Mouse (Mus musculus) kidney, embryonic 14.5 days (tissue): ENCODE results near the gene Spata33. TPM values are rescaled to one million over a fixed set of nuclear protein-coding genes. Genes with fewer than 3 reads are reported as not detected.
"Not testable (repeated sequence)": the region's sequence is repeated elsewhere in the genome, so short reads cannot be mapped to it uniquely, and the experiment has no call there.

Experiments used
- ATAC-seq: fragments of 200-750 bp; cut with Nextera tagmentation; 2 replicates; pipeline ENCODE4 v1.8.0; 2017; ENCODE audit warnings: moderate number of reproducible peaks, mild to moderate bottlenecking, moderate TSS enrichment, moderate library complexity; ENCODE audit not compliant: low FRiP score, low TSS enrichment
- H3K27ac ChIP-seq: fragments of 300-500 bp; sonication (generic); 2 replicates; pipeline ENCODE4 v1.5.1; 2014; ENCODE audit warnings: low read depth, mild to moderate bottlenecking, low read length, moderate library complexity, mixed read lengths
- H3K27me3 ChIP-seq: fragments of 300-500 bp; sonication (generic); 2 replicates; pipeline ENCODE4 v1.6.1; 2014; ENCODE audit warnings: mild to moderate bottlenecking, low read length; ENCODE audit not compliant: control insufficient read depth, insufficient read depth
- H3K36me3 ChIP-seq: fragments of 300-500 bp; sonication (generic); 2 replicates; pipeline ENCODE4 v1.6.1; 2014; ENCODE audit warnings: low read length, mixed read lengths; ENCODE audit not compliant: control insufficient read depth, insufficient read depth
- H3K4me1 ChIP-seq: fragments of 300-500 bp; sonication (generic); 2 replicates; pipeline ENCODE4 v1.6.1; 2014; ENCODE audit warnings: low read length, mixed read lengths; ENCODE audit not compliant: control insufficient read depth, insufficient read depth
- H3K4me2 ChIP-seq: fragments of 300-500 bp; sonication (generic); replicated peaks from 2 replicates; pipeline ENCODE4 v1.6.1; 2014; ENCODE audit warnings: low read depth, mild to moderate bottlenecking, low read length
- H3K4me3 ChIP-seq: fragments of 300-500 bp; sonication (generic); 2 replicates; pipeline ENCODE4 v1.5.1; 2014; ENCODE audit warnings: mild to moderate bottlenecking, low read length
- H3K9ac ChIP-seq: fragments of 300-500 bp; sonication (generic); 2 replicates; pipeline ENCODE4 v1.6.1; 2014; ENCODE audit warnings: low read depth, mild to moderate bottlenecking, low read length, moderate library complexity
- H3K9me3 ChIP-seq: fragments of 300-500 bp; sonication (generic); 2 replicates; pipeline ENCODE4 v1.6.1; 2016; ENCODE audit warnings: low read length; ENCODE audit not compliant: control insufficient read depth
- WGBS: fragments of 180-500 bp; shearing (Covaris S2); extraction: QIAGEN DNeasy Blood & Tissue Kit; methylation state at CpG from one replicate; pipeline ENCODE4 v1.1.7; 2014; 5-methylcytosine and 5-hydroxymethylcytosine counted together
- polyA plus RNA-seq: library from polyadenylated mRNA; unstranded; fragments of >200 nt; fragmentation: Nextera tagmentation; extraction: Ambion mirVana; gene quantifications from 2 replicates; pipeline ENCODE4 v1.2.1, GENCODE M21; 2014

Gene Spata33
- polyA plus RNA-seq, 1 experiment from 2014 or later, result 5.8 TPM

DNA sequence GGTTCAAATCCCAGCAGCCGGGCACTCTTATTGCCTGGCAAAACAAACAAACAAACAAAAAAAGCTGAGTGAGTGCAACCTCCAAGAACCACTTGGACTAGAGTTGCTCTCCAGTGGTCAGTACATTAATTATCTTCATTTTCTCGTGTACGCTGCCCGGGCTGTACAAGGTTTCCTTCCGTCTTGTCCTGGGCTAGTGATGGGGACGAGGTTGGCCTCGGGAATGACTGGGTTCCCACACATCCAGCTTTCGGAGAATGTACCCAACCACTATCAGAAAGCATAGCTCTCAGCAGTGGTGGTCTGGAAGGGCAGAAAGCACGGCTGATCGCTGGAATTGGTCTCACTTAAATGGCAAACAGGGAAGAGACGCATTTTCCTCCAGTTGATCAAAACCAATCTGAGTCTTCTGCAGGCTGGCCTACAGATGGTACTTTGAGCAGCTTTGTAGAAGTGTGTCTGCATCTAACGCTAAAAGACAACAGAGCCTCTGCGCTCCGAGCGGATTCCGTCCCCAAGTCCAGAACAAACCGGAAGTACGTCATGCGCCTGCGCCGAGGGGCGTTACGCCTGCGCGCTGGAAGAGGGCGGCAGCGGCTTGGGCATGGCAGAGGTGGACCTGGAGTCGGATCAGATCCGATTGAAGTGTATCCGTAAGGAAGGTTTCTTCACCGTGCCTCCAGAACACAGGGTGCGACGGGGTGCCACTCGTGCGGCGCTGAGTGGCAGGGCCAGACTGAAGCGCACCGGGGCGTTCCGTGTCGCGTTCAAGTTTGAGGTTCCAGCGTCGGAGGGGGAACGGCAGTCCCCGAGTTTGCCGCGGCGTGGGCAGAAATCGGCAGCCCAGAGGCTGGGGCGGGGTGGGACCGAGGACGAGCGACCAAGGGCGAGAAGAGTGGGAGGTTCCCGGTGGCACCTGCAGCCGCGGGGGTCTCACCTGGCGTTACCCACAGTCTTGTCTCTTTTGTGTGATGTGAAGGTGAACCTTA lies 11.9 kb downstream of the Spata33 start, which contains the start of gene Cdk10:
Gene Cdk10, plus strand, starts transcription at position 565 of the 989 bp plus-strand sequence.
- Histone ChIP-seq H3K4me1 (peaks cover 7% of the 10 kb centered on the region; the same call in 1 of the 2 replicates), H3K9me3 (no peaks in the 10 kb centered on the region), H3K4me2 (peak within 1 kb of the TSS; percentile 85), H3K27ac (peak within 1 kb of the TSS; percentile 79), H3K4me3 (peak within 1 kb of the TSS; percentile 63), H3K27me3 (no peaks in the 10 kb centered on the region), H3K36me3 (peaks cover 15% of the 10 kb centered on the region), H3K9ac (peak within 1 kb of the TSS; percentile 71)
- ATAC-seq, result peak; percentile 85
- WGBS, result 2% methylated on average over 59 of the region's 59 CpGs

DNA sequence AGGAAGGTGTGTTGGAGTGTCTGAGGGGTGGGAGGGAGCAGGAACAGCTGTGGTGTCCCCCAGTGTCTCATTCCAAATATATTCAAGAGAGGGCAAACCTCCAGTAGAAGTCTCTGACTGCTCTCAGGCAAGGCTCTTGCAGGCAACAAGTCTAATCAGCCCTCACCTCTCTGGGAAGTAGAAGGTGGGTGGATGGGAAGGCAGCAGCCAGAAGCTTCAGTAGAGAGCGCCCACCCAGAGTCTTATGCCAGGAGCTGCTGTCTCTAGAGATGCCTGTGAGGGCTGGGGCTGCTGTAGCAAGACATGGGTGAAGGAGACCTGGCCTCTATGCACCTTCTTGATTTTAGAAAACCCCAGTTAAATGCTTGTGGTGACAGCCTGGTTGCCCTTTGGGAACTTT lies 15.8 kb downstream of the Spata33 start:
- Histone ChIP-seq H3K4me1 (peaks cover 7% of the 10 kb centered on the region; the same call in 1 of the 2 replicates), H3K4me3 (no peak overlapping the region), H3K36me3 (peaks cover 15% of the 10 kb centered on the region), H3K27ac (no peak overlapping the region), H3K4me2 (no peak overlapping the region), H3K9me3 (no peaks in the 10 kb centered on the region), H3K27me3 (0 out of 2 replicates have a peak, but pooled peaks cover under 1% of the 10 kb centered on the region), H3K9ac (no peak overlapping the region)
- 95% methylated on average over 1 of the region's 1 CpGs for WGBS
- no peak for ATAC-seq

DNA sequence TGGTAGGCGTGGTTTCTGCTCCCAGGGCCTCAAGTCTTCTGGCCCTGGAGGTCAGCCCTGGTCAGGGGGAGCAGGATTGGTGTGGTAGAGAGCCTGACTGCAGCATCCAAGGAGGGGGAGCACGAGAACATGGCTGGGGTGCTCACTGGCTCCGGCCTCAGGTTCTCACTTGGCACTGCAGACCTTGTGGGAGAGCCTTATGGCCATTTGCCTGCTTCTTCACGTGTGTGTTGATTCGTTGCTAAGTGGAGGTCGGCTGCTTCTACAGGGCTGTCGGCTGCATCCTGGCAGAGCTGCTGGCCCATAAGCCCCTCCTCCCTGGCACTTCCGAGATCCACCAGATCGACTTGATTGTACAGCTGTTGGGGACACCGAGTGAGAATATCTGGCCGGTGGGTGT lies 17.7 kb downstream of the Spata33 start:
- Histone ChIP-seq H3K36me3 (peaks cover 15% of the 10 kb centered on the region), H3K4me1 (peaks cover 14% of the 10 kb centered on the region)
- not testable (repeated sequence) for ATAC-seq, H3K4me3 ChIP-seq, H3K9ac ChIP-seq, H3K4me2 ChIP-seq, H3K27ac ChIP-seq, H3K27me3 ChIP-seq, H3K9me3 ChIP-seq
- WGBS, result 89% methylated on average over 9 of the region's 11 CpGs

DNA sequence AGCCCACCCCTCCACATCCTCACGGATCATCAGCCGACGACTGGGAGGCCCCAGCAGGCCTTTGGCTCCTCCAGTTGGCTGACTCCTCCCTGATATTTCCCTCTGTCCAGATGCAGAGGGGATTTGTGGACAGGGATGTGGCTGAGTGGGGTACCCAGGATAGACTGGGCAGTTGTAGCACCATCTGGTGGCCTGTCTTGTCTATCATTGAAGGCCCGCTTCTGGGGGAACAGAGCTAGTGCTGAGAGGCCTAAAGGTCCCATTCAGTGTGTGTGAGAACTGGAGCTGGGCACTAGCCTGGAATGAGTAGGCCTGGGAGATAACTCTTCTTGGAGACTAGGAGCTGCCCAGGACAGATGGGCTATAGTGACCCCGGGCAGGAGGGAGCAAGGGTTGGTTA lies 19.1 kb downstream of the Spata33 start:
- Histone ChIP-seq H3K36me3 (peaks cover 15% of the 10 kb centered on the region), H3K9ac (no peak overlapping the region), H3K4me2 (no peak overlapping the region), H3K4me1 (peaks cover 13% of the 10 kb centered on the region), H3K27me3 (peaks cover 13% of the 10 kb centered on the region), H3K9me3 (no peaks in the 10 kb centered on the region), H3K27ac (no peak overlapping the region), H3K4me3 (no peak overlapping the region)
- WGBS, result 39% methylated on average over 5 of the region's 5 CpGs
- ATAC-seq, result no peak

DNA sequence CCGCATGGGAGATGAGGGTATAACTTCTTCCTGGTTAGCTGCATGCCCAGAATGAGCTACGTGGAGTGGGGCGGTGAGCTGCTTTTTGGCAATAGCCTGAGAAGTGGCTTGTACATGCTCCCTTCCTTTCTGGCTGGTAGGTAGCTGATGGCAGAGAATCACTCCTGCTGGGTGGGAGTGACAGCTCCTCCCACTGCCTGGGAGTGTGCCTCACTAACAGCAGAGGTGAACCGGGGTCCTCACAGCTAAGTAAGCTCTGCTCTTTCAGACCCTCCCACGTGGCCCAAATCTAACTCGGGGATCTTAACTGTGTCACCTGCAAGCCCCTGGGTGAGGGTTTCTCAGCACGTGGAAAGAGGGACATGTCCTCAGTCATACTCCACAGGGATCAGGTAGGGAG lies 19.9 kb downstream of the Spata33 start:
- no peak for ATAC-seq
- Histone ChIP-seq H3K36me3 (peaks cover 10% of the 10 kb centered on the region; the same call in 1 of the 2 replicates), H3K9me3 (no peaks in the 10 kb centered on the region), H3K4me3 (no peak overlapping the region), H3K4me1 (peaks cover 13% of the 10 kb centered on the region), H3K27ac (no peak overlapping the region), H3K27me3 (peaks cover 13% of the 10 kb centered on the region), H3K9ac (no peak overlapping the region), H3K4me2 (no peak overlapping the region)
- 17% methylated on average over 7 of the region's 7 CpGs for WGBS

DNA sequence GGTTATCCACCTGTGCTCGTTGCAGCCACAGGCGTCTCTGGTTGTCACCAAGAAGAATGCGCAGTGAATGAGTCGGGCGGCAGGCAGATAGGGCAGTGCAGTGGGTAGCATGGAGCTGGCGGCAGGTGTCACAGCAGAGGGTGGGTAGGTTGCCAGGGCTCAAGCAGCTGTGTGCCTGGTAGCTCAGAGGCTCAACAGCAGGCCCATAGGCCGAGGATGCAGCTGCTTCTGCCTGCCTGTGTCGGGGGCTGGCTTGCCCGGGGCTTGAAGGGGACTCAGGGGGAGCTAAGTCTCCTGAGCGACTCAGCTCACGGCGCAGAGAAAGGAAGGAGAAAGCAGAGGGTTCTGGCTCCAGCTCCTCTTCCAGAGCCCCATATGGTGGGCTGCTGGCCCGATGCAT lies 20.7 kb downstream of the Spata33 start:
- H3K4me2 ChIP-seq, result no peak overlapping the region
- H3K36me3 ChIP-seq, result peaks cover 7% of the 10 kb centered on the region; the same call in 1 of the 2 replicates
- H3K4me3 ChIP-seq, result no peak overlapping the region
- no peaks in the 10 kb centered on the region for H3K9me3 ChIP-seq
- H3K4me1 ChIP-seq, result peaks cover 13% of the 10 kb centered on the region
- ATAC-seq, result no peak
- peaks cover 13% of the 10 kb centered on the region for H3K27me3 ChIP-seq
- H3K27ac ChIP-seq, result no peak overlapping the region
- 0 out of 2 replicates have a peak overlapping the region, but pooled peaks have one; percentile 1 for H3K9ac ChIP-seq
- WGBS, result 64% methylated on average over 13 of the region's 13 CpGs

DNA sequence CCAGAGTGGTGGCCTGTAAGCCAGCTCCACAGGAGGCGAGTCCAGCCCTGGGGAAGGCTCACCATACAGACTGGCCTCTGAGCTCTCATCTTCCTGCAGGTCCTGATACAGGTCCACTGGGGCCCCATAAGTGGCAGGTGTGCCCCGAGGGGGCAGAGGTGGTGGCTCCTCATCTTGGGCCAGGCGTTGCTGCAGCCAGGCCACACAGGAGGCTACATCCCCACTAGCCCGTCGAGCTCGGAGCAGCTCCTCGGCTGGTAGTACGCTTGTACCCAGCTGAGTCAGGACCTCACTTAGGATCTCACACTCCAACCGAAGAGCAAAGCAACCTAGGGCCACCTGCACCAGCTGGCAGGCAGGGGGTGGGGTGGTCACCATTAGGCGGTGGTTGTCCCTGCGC lies 21.1 kb downstream of the Spata33 start:
- Histone ChIP-seq H3K27ac (no peak overlapping the region), H3K9ac (no peak overlapping the region), H3K27me3 (peaks cover 13% of the 10 kb centered on the region), H3K4me1 (peaks cover 13% of the 10 kb centered on the region), H3K9me3 (no peaks in the 10 kb centered on the region), H3K4me3 (no peak overlapping the region), H3K4me2 (no peak overlapping the region), H3K36me3 (peaks cover 4% of the 10 kb centered on the region; the same call in 1 of the 2 replicates)
- ATAC-seq, result no peak
- 76% methylated on average over 11 of the region's 11 CpGs for WGBS

DNA sequence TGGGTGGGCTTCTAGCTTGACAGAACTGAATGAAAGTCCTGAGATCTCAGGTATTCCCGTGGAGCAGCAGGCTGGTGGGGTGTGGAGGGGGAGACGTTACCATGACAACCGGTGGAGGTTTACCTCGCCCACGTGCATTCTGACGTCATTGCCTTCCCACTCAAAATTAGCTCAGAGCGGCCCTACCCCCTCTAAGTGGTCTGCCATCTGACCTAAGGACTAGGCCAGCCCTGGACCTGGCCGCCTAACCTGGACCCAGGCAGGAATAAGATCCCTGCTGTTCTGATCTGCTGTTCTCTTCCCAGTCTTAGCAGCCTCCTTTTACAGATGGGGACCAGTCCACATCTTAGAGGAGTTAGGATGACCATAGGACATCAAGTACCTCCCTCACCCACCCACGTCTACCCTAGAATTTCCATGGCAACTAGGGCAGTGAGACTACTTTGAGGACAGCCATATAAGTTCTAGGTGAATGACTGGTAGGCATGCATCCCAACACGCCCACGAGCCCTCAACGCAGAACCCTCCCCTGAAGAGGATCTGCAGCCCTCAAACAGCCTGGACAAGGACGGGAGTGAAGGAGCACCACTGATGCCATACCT lies 22.4 kb downstream of the Spata33 start:
- Histone ChIP-seq H3K36me3 (no peaks in the 10 kb centered on the region), H3K4me1 (peaks cover 13% of the 10 kb centered on the region), H3K4me3 (peak overlapping the region; percentile 59), H3K9me3 (no peaks in the 10 kb centered on the region), H3K27me3 (peaks cover 13% of the 10 kb centered on the region), H3K9ac (peak overlapping the region; percentile 46; the same call in 1 of the 2 replicates), H3K27ac (no peak overlapping the region), H3K4me2 (peak overlapping the region; percentile 93)
- 0 out of 2 replicates have a peak, but pooled peaks have one; percentile 6 for ATAC-seq
- 19% methylated on average over 13 of the region's 13 CpGs for WGBS
